Mouse (Mus musculus): ENCODE measurements around the gene Itpk1. TPM values are rescaled to one million over a fixed set of nuclear protein-coding genes. Genes with fewer than 3 reads are reported as not detected.

Itpk1 gene
- polyA plus RNA-seq (2012; rRNA removed) = 24.3 and 32.8 TPM in 2 replicates

GRCm38 (mm10) chr12:102704457-102705198, at the start of gene Itpk1:
Gene Itpk1, minus strand, starts transcription at chr12:102704930.

DNA sequence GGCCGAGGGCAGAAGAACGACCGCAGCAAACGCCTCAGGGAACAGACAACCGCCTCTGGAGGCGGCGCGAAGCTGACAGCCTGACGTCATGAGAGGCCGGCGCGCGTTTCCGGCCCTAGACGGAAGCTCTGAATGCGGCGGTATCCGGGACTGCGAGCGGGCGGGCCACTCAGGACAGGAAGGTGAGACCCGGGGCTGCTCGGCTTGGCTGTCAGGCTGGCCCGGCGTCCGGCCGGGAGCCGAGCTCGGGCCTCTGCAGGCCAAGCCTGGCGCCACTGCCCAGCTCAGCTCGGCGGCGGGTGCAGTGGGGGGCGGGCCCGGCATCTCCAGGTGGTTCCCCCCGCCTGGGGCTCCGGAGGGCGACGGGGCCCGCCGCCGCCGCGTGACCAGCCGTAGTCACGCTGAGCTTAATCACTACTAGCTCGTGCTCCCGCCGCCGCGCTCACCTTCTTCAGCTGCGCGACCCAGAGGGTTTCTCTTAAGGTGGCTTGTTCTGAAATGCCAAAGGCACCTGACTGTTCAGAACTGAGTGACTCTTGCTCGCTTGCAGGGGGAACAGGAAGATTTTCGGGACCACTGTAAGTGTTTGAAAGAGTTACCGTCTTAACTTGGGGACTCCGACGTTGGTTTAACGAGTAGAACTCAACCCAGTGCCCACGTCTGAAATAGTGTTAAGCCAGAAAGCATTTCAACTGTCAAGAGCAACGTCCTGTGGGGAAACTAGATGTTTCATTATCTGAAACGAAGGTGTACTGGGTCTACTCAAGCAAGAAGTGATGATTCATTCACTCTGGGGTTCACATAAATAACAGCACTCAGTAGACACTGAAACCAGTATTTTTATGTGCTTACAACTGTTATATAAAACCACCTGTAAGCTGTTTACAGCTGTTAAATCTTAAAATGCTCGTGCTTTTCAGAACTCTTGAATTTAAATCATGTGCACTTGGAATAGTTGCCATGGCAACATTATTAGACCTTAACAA, 39.2 kb upstream of the Itpk1 start, which contains the start of the genes Moap1 and Tmem251:
TSS of gene Moap1 (minus strand) at position 73 of the 986 bp plus-strand sequence.
TSS of gene Tmem251 (plus strand) at position 174 of the 986 bp plus-strand sequence.

GRCm38 (mm10) chr12:102554721-102555516, 149.8 kb downstream of the Itpk1 start, which contains the start of gene Chga:
Gene Chga, plus strand, starts transcription at chr12:102554969.

Other genes with a start within 250 kb of the Itpk1 start
- 27.4 and 28.4 TPM in 2 replicates for gene Golga5, start 235.8 kb downstream of the Itpk1 start, polyA plus RNA-seq (2012; rRNA removed)
- gene Chga, start 150.0 kb downstream of the Itpk1 start, polyA plus RNA-seq (2012; rRNA removed) = 59.4 and 65.5 TPM in 2 replicates
- gene Moap1, start 38.7 kb upstream of the Itpk1 start, polyA plus RNA-seq (2012; rRNA removed) = 9.8 and 10.2 TPM in 2 replicates
- gene Tmem251, start 38.8 kb upstream of the Itpk1 start, polyA plus RNA-seq (2012; rRNA removed) = 4.3 and 4.8 TPM in 2 replicates
- gene Gm28051, start 52.8 kb upstream of the Itpk1 start, polyA plus RNA-seq (2012; rRNA removed) = not detected in 2 replicates
- 29.3 and 31.9 TPM in 2 replicates for gene Gon7, start 52.9 kb upstream of the Itpk1 start, polyA plus RNA-seq (2012; rRNA removed)
- gene Ubr7, start 53.0 kb upstream of the Itpk1 start, polyA plus RNA-seq (2012; rRNA removed) = 39.7 and 44.6 TPM in 2 replicates
- gene Gm20604, start 53.7 kb upstream of the Itpk1 start, polyA plus RNA-seq (2012; rRNA removed) = 33.0 and 33.7 TPM in 2 replicates
- gene Btbd7, start 173.5 kb upstream of the Itpk1 start, polyA plus RNA-seq (2012; rRNA removed) = 23.7 and 25.3 TPM in 2 replicates
- gene Cox8c, start 194.4 kb upstream of the Itpk1 start, polyA plus RNA-seq (2012; rRNA removed) = not detected in 2 replicates
- 28.0 and 31.8 TPM in 2 replicates for gene Unc79, start 243.9 kb upstream of the Itpk1 start, polyA plus RNA-seq (2012; rRNA removed)